Mouse (Mus musculus): ENCODE measurements around the gene Serac1.

DNA sequence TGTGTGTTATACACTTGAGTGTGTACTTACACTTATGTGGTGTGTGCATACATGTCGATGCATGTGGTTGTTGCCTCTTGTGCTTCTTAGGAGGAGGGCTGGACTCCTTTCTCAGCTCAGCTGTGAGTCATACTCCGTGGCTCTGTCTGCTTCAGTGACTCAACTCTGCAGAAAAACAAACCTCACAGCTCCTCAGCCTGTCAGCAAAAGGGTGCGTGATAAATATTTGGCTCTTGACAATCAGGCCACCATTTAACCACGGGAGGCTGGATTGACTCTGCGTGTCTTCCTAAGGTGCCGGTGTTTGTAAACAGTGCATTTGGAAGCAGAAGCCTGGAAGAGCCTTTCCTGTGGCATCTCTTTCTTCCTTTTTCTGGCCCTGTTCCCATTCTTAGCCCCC, 84.9 kb downstream of the Serac1 start:
- TF ChIP-seq CTCF (IDR thresholded peaks at IDR 0.05; ENCODE audit: low read depth, low read length) (no peak), POLR2AphosphoS5 (IDR thresholded peaks at IDR 0.05; ENCODE audit: insufficient replicate concordance, low read depth, low read length) (no peak), GATA1 (IDR thresholded peaks at IDR 0.05; ENCODE audit: borderline replicate concordance, low read length) (no peak), TAL1 (conservative IDR thresholded peaks at IDR 0.05; ENCODE audit: low read depth, low read length) (no peak)
